Mouse (Mus musculus): ENCODE measurements at regions not wholly inside any gene's neighbourhood (a gene's known extent, or its start where the extent isn't known, plus 50 kb on each side); places are given as distances from the start of the nearest gene placed in this dataset.

DNA sequence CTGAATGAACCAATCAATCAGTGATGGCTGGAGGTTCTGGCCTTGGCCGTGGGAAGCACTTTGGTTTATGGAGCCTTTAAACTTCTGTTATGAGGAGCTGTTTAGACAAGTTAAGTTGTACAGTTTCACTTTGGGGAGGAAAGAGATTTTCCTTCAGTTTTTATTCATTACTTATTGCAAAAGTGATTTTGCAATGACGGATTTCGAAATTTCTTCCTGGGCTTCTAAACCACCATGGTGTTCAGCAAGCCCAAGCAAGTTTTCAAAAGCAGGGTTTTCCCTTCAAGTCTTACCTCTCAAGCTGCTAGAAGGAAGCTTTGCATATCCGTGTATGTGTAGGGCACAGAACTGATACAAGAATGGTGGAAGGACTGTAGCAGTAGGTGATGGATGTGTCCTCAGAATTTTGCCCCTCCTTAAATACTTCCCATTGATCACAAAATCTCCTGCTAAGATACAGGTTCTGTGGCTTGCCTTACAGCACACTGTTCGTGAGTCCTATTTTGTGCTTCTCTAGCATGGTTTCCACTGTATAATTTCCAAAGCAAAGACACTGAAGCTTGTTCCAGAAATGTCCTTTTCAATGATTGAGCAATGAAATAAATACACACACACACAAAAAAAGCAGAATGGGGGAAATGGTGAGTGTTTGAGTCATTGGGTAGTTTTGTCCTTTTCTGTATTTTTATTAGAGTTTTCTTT lies 448.6 kb upstream of the Btbd3 start:
- Histone ChIP-seq H3K36me3 (ENCODE audit: control insufficient read depth, insufficient read depth, low read length) (no peaks in the 10 kb centered on the region), H3K4me1 (ENCODE audit: control insufficient read depth, insufficient read depth, insufficient read length) (no peaks in the 10 kb centered on the region), H3K4me3 (ENCODE audit: extremely low read depth, insufficient read depth, insufficient read length) (no peak overlapping the region), H3K27me3 (ENCODE audit: control insufficient read depth, insufficient read depth, low read length) (no peaks in the 10 kb centered on the region), H3K27ac (ENCODE audit: insufficient read depth, low read length) (no peak overlapping the region)
- 73% methylated on average over 5 of the region's 5 CpGs for WGBS
- no peak for DNase-seq (ENCODE audit: low read depth in 1 of 2, low spot score in 2 of 2)
- TF ChIP-seq CTCF (IDR thresholded peaks at IDR 0.05; ENCODE audit: extremely low read depth, insufficient read depth, insufficient read length, insufficient replicate concordance) = no peak
- TF ChIP-seq POLR2A (IDR thresholded peaks at IDR 0.05; ENCODE audit: low read depth, low read length) = no peak

DNA sequence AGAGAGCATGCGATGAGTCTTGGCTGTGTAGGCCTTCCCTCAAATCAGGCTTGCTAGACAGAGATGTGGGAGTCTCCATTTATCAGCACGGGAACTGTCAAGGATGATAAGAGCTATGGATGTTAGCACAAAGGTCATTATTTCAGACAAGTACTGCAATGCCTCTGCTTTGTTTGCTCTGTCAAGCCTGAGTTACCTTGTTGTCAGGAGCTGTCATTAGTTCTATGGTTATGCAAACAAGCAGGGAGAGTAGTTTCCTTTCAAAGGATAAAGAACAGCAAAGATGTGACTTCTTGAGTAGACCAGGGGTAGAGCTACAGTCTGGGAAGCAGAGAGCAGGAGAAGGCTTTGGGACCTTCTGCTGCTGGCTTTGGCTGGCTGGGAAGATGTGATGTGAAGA lies 461.5 kb upstream of the Btbd3 start:
- Histone ChIP-seq H3K27ac (ENCODE audit: insufficient read depth, low read length) (no peak overlapping the region), H3K36me3 (ENCODE audit: control insufficient read depth, insufficient read depth, low read length) (no peaks in the 10 kb centered on the region), H3K4me3 (ENCODE audit: extremely low read depth, insufficient read depth, insufficient read length) (no peak overlapping the region), H3K27me3 (ENCODE audit: control insufficient read depth, insufficient read depth, low read length) (no peaks in the 10 kb centered on the region), H3K4me1 (ENCODE audit: control insufficient read depth, insufficient read depth, insufficient read length) (no peaks in the 10 kb centered on the region)
- WGBS = 81% methylated on average over 2 of the region's 2 CpGs
- no peak for DNase-seq (ENCODE audit: low read depth in 1 of 2, low spot score in 2 of 2)
- TF ChIP-seq CTCF (IDR thresholded peaks at IDR 0.05; ENCODE audit: extremely low read depth, insufficient read depth, insufficient read length, insufficient replicate concordance) (no peak), POLR2A (IDR thresholded peaks at IDR 0.05; ENCODE audit: low read depth, low read length) (no peak)

GRCm38 (mm10) chr2:137784091-137784490 lies 472.3 kb upstream of the Btbd3 start:
- Histone ChIP-seq H3K27ac (ENCODE audit: insufficient read depth, low read length) (no peak overlapping the region), H3K4me3 (ENCODE audit: extremely low read depth, insufficient read depth, insufficient read length) (no peak overlapping the region), H3K36me3 (ENCODE audit: control insufficient read depth, insufficient read depth, low read length) (no peaks in the 10 kb centered on the region), H3K27me3 (ENCODE audit: control insufficient read depth, insufficient read depth, low read length) (no peaks in the 10 kb centered on the region), H3K4me1 (ENCODE audit: control insufficient read depth, insufficient read depth, insufficient read length) (no peaks in the 10 kb centered on the region)
- no peak for TF ChIP-seq CTCF (IDR thresholded peaks at IDR 0.05; ENCODE audit: extremely low read depth, insufficient read depth, insufficient read length, insufficient replicate concordance)
- no peak for TF ChIP-seq POLR2A (IDR thresholded peaks at IDR 0.05; ENCODE audit: low read depth, low read length)
- no peak for DNase-seq (ENCODE audit: low read depth in 1 of 2, low spot score in 2 of 2)
- whole genome bisulfite sequencing = 80% methylated on average over 6 of the region's 6 CpGs

DNA sequence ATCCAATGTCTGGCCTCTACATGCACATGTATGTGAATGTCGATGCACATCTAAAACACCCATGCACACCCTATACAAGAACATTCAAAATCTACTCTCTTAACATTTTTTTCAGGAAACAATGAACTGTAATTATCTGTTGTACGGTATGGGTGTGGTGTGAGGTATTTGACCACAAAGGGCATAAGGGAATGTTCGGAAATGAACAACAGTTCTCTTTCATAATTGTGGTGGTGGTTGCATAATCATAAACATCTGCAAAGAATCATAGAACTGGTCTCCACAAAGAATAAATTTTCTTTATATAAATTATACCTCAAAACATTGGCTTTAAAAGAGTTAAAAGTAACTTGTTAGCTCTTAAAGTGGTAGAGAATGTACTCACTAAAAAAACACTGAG lies 478.9 kb upstream of the Btbd3 start:
- Histone ChIP-seq H3K4me1 (ENCODE audit: control insufficient read depth, insufficient read depth, insufficient read length) (no peaks in the 10 kb centered on the region), H3K27me3 (ENCODE audit: control insufficient read depth, insufficient read depth, low read length) (no peaks in the 10 kb centered on the region), H3K4me3 (ENCODE audit: extremely low read depth, insufficient read depth, insufficient read length) (no peak overlapping the region), H3K27ac (ENCODE audit: insufficient read depth, low read length) (no peak overlapping the region), H3K36me3 (ENCODE audit: control insufficient read depth, insufficient read depth, low read length) (no peaks in the 10 kb centered on the region)
- no peak for TF ChIP-seq CTCF (IDR thresholded peaks at IDR 0.05; ENCODE audit: extremely low read depth, insufficient read depth, insufficient read length, insufficient replicate concordance)
- no peak for TF ChIP-seq POLR2A (IDR thresholded peaks at IDR 0.05; ENCODE audit: low read depth, low read length)
- WGBS = 70% methylated on average over 3 of the region's 3 CpGs
- DNase-seq (ENCODE audit: low read depth in 1 of 2, low spot score in 2 of 2) = no peak

DNA sequence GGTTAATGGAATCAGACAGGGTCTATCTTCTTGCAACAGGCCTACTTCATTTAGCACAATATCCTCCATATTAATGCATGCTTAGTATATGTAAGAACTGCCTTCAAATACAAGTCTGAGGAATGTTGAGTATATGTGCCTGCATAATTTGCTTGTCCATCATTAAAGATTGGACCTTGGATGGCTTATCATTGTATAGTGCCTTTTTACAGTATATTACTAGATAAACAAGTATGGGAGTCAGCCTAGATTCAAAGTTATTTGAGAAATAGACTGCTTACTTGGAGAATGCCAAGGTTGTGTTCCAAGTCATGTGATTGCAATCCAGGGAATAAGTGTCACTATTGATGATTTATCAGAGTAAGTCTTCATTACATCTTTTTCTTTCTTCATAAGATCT lies 491.6 kb upstream of the Btbd3 start:
- no peak overlapping the region for H3K4me3 ChIP-seq (ENCODE audit: extremely low read depth, insufficient read depth, insufficient read length)
- no peak overlapping the region for H3K27ac ChIP-seq (ENCODE audit: insufficient read depth, low read length)
- TF ChIP-seq POLR2A (IDR thresholded peaks at IDR 0.05; ENCODE audit: low read depth, low read length) (no peak), CTCF (IDR thresholded peaks at IDR 0.05; ENCODE audit: extremely low read depth, insufficient read depth, insufficient read length, insufficient replicate concordance) (no peak)
- no peaks in the 10 kb centered on the region for H3K36me3 ChIP-seq (ENCODE audit: control insufficient read depth, insufficient read depth, low read length)
- DNase-seq (ENCODE audit: low read depth in 1 of 2, low spot score in 2 of 2) = no peak
- H3K27me3 ChIP-seq (ENCODE audit: control insufficient read depth, insufficient read depth, low read length) = no peaks in the 10 kb centered on the region
- no peaks in the 10 kb centered on the region for H3K4me1 ChIP-seq (ENCODE audit: control insufficient read depth, insufficient read depth, insufficient read length)

DNA sequence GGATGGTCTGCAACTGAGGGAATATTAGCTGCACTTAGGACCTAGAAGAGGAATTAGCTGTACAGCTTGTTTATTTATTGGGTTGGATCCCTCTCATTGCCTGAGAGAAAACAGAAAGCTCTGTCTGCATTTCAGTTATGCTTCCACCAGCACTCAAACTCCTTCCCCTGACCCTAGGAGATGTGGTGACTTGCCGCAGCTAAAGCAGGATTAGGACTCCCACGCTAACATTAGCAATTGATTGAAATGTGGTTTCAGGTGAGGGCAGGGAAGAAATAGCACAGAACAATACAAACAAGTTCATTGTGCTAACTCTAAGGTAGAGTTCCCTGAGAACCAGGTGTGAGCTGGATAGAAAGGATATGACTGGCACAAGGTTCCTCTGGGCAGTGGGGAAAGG lies 496.9 kb upstream of the Btbd3 start:
- no peak for DNase-seq (ENCODE audit: low read depth in 1 of 2, low spot score in 2 of 2)
- TF ChIP-seq CTCF (IDR thresholded peaks at IDR 0.05; ENCODE audit: extremely low read depth, insufficient read depth, insufficient read length, insufficient replicate concordance) (no peak), POLR2A (IDR thresholded peaks at IDR 0.05; ENCODE audit: low read depth, low read length) (no peak)
- 87% methylated on average over 2 of the region's 2 CpGs for WGBS

DNA sequence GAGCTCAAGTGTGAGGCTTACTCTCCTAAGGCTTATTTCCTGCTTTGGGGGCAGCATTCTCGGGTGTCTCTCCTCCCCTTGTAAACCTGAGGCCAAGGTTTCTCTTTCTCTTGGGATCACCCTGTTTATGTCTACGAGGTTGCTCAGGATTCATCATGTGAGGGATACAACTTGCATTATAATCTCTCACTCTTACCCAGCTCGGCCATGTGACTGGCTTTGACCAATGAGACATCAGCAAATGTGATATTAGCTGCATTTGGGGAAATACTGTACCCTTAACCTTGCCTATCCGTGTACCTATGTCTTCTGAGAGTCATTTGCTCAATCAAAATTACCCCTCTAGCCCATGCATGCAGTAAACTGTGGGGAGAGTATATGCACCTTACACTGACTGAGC lies 498.0 kb upstream of the Btbd3 start:
- WGBS = 53% methylated on average over 4 of the region's 4 CpGs
- no peak for DNase-seq (ENCODE audit: low read depth in 1 of 2, low spot score in 2 of 2)
- Histone ChIP-seq H3K36me3 (ENCODE audit: control insufficient read depth, insufficient read depth, low read length) (no peaks in the 10 kb centered on the region), H3K27ac (ENCODE audit: insufficient read depth, low read length) (no peak overlapping the region), H3K27me3 (ENCODE audit: control insufficient read depth, insufficient read depth, low read length) (no peaks in the 10 kb centered on the region), H3K4me1 (ENCODE audit: control insufficient read depth, insufficient read depth, insufficient read length) (no peaks in the 10 kb centered on the region), H3K4me3 (ENCODE audit: extremely low read depth, insufficient read depth, insufficient read length) (no peak overlapping the region)
- TF ChIP-seq POLR2A (IDR thresholded peaks at IDR 0.05; ENCODE audit: low read depth, low read length) (no peak), CTCF (IDR thresholded peaks at IDR 0.05; ENCODE audit: extremely low read depth, insufficient read depth, insufficient read length, insufficient replicate concordance) (no peak)

More for the DNA sequence above, 496.9 kb upstream of the Btbd3 start:
- Histone ChIP-seq H3K4me3 (ENCODE audit: extremely low read depth, insufficient read depth, insufficient read length) (no peak overlapping the region), H3K4me1 (ENCODE audit: control insufficient read depth, insufficient read depth, insufficient read length) (no peaks in the 10 kb centered on the region), H3K27me3 (ENCODE audit: control insufficient read depth, insufficient read depth, low read length) (no peaks in the 10 kb centered on the region), H3K27ac (ENCODE audit: insufficient read depth, low read length) (no peak overlapping the region), H3K36me3 (ENCODE audit: control insufficient read depth, insufficient read depth, low read length) (no peaks in the 10 kb centered on the region)
